Comparison of ENCODE assay signal across 17 mouse cellular contexts in genomic region chr6:39470076-39470475, GRCm38 (mm10). TPM values are rescaled to one million over a fixed set of nuclear protein-coding genes. Genes with fewer than 3 reads are reported as not detected.
DNase-seq lines count a peak whose midpoint lies in the region; TF ChIP-seq lines count a peak whose summit lies in the region.
"Had no signal": no experiment of that assay in that cellular context is flagged by ENCODE, and none has a peak within 500 bp of the region (broad histone marks: within the 10 kb centered on the region; RNA-seq: fewer than 3 reads in every experiment).

No protein-coding gene starts in this region.

- WGBS in kidney, adult 2 months = 88% methylated on average over 14 of the region's 14 CpGs

- H3K4me1 ChIP-seq in kidney, adult 2 months (ENCODE audit: control insufficient read depth, insufficient read depth, low read length) = no peaks in the 10 kb centered on the region
- H3K4me1 ChIP-seq: forebrain, embryonic 12.5 days; midbrain, embryonic 12.5 days had no signal

- DNase-seq in frontal cortex, postnatal 36 days (ENCODE audit: low spot score in 2 of 2) = peak; percentile 56 to 60
- no peak for DNase-seq in frontal cortex, postnatal 10 days (ENCODE audit: low spot score in 2 of 2)
- DNase-seq in right cerebral cortex, adult 18-20 months = peak; percentile 89
- DNase-seq in right cerebral cortex, postnatal 4 days = no peak
- peak; percentile 77 for DNase-seq in brain, adult 2 months (ENCODE audit: low read depth, low spot score)
- peak; percentile 39 to 71 for DNase-seq in left cerebral cortex, postnatal 36 days (ENCODE audit: low spot score in 2 of 2)
- no peak for DNase-seq in kidney, adult 2 months
- no peak for DNase-seq in B cell, adult 2 months
- DNase-seq: cerebellum, adult 9-11 months; gastrocnemius, adult 2 months; heart, adult 18-20 months; heart, postnatal 36 days had no signal

- no peak for TF ChIP-seq POLR2A in kidney, adult 2 months (IDR thresholded peaks at IDR 0.05; ENCODE audit: low read depth, low read length)

- no peak overlapping the region for H3K4me3 ChIP-seq in kidney, adult 2 months (ENCODE audit: insufficient read depth, low read depth, low read length)
- H3K4me3 ChIP-seq: forebrain, embryonic 12.5 days; gastrocnemius, adult 2 months; midbrain, embryonic 12.5 days had no signal

- intact Hi-C loops in left cerebral cortex, postnatal 36 days (cut with DNase I) = no loop called here

- H3K27me3 ChIP-seq in kidney, adult 2 months (replicated peaks; ENCODE audit: control insufficient read depth, insufficient read depth, low read length) = no peaks in the 10 kb centered on the region
- H3K27me3 ChIP-seq: forebrain, embryonic 12.5 days; midbrain, embryonic 12.5 days had no signal

- no peaks in the 10 kb centered on the region for H3K36me3 ChIP-seq in kidney, adult 2 months (ENCODE audit: control insufficient read depth, insufficient read depth, low read length)

- TF ChIP-seq CTCF in kidney, adult 2 months (conservative IDR thresholded peaks at IDR 0.05; ENCODE audit: insufficient read depth, insufficient read length, low read depth, low read length) = no peak

- no peak overlapping the region for H3K27ac ChIP-seq in kidney, adult 2 months (ENCODE audit: insufficient read depth, low read depth, low read length)
- H3K27ac ChIP-seq: forebrain, embryonic 12.5 days; gastrocnemius, adult 2 months; hindbrain, embryonic 14.5 days; liver, embryonic 14.5 days; macrophage; midbrain, embryonic 12.5 days had no signal

RNA-seq across cellular contexts. Expression of gene Mkrn1, which starts 49.8 kb away (rescaled TPM):
- total RNA-seq in left cerebral cortex, postnatal 36 days (2021) = 100 to 1,000 TPM; 131 to 151 TPM
- polyA plus RNA-seq in kidney, adult 2 months (2012; rRNA removed) = 31.0 and 34.5 TPM in 2 replicates

Comparison
In these comparisons a context has a peak if more than half of its experiments do, and no peak if none do; other contexts are left out.
1. DNase-seq: peak in frontal cortex, postnatal 36 days (2 of 2), right cerebral cortex, adult 18-20 months (single experiment), brain, adult 2 months (single experiment) and left cerebral cortex, postnatal 36 days (2 of 2); none in frontal cortex, postnatal 10 days (0 of 2), right cerebral cortex, postnatal 4 days (single experiment), kidney, adult 2 months (single experiment) and B cell, adult 2 months (0 of 2).